Mouse (Mus musculus): ENCODE results near the gene Khdc3. TPM values are rescaled to one million over a fixed set of nuclear protein-coding genes. Genes with fewer than 3 reads are reported as not detected.

Gene Khdc3
- polyA plus RNA-seq, 1 experiment from 2014 or later = not detected

DNA sequence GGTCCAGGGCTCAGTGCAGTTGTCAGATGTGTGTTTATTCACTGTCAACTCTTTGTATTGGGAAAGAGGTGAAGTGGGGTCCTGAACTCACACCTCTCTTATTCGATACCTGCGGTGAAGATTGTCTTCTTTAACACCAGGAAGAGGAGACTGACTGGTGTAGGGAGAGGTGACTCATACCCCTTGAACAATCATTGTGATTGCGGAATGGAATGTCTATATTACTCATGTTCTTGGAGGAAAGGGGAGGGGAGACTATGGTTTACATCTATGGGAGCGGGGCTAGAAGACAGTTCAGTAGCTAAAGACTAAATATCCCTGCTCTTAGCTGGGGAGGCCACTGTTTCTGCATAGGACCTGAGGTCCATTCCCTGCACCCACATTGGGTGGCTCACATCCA, 28.9 kb downstream of the Khdc3 start:
- peaks cover 34% of the 10 kb centered on the region for H3K36me3 ChIP-seq
- H3K27me3 ChIP-seq = no peaks in the 10 kb centered on the region
- no peak overlapping the region for H3K4me2 ChIP-seq
- H3K4me3 ChIP-seq = no peak overlapping the region
- 61% methylated on average over 4 of the region's 4 CpGs for WGBS
- H3K9ac ChIP-seq = no peak overlapping the region
- no peaks in the 10 kb centered on the region for H3K9me3 ChIP-seq
- ATAC-seq (ENCODE audit: borderline replicate concordance, extremely low read depth, low FRiP score, low TSS enrichment) = no peak
- no peaks in the 10 kb centered on the region for H3K4me1 ChIP-seq
- H3K27ac ChIP-seq = no peak overlapping the region

DNA sequence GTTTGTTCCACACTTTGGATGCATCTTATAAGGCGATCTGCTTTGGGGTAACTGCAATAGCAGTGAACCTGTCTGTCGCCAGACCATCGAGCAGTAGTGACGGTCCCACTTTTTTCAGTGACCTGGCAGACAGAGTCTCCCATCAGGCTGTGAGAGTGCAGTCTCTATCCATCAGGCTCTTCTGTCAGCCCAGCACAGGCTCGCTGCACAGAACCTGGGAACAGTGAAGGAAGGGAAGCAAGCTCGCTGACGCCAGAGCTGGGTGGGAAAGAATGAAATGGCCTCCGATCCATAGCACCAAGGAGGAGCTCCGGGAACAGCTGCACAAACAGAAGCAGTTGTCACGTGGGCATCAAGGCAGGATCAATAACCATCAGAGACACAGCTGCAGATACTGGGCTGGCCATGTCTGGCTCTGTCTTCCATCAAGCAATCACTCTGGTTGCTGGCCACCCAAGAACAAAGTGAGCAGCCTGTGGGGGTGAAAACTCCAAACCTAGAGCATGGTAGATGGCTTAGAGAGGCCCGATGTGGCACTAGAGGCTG, 35.8 kb downstream of the Khdc3 start:
- ATAC-seq (ENCODE audit: borderline replicate concordance, extremely low read depth, low FRiP score, low TSS enrichment) = no peak
- no peak overlapping the region for H3K4me2 ChIP-seq
- H3K9me3 ChIP-seq = no peaks in the 10 kb centered on the region
- no peaks in the 10 kb centered on the region for H3K36me3 ChIP-seq
- WGBS = 48% methylated on average over 11 of the region's 11 CpGs
- H3K27me3 ChIP-seq = no peaks in the 10 kb centered on the region
- no peaks in the 10 kb centered on the region for H3K4me1 ChIP-seq
- no peak overlapping the region for H3K27ac ChIP-seq
- no peak overlapping the region for H3K4me3 ChIP-seq
- no peak overlapping the region for H3K9ac ChIP-seq

Other genes starting within 250 kb of the Khdc3 start
- gene Pygo1, start 176.2 kb upstream of the Khdc3 start, polyA plus RNA-seq (2015; fragmentation: Nextera tagmentation; extraction: Ambion mirVana) = 3.6 and 4.1 TPM in 2 replicates
- 1.2 and 1.6 TPM in 2 replicates for gene Dyx1c1, start 143.1 kb upstream of the Khdc3 start, polyA plus RNA-seq (2015; fragmentation: Nextera tagmentation; extraction: Ambion mirVana)
- not detected in 2 replicates for gene Gm44503, start 143.0 kb upstream of the Khdc3 start, polyA plus RNA-seq (2015; fragmentation: Nextera tagmentation; extraction: Ambion mirVana)
- 19.7 and 20.6 TPM in 2 replicates for gene Ccpg1os, start 116.5 kb upstream of the Khdc3 start, polyA plus RNA-seq (2015; fragmentation: Nextera tagmentation; extraction: Ambion mirVana)
- 28.7 and 31.3 TPM in 2 replicates for gene Ccpg1, start 116.4 kb upstream of the Khdc3 start, polyA plus RNA-seq (2015; fragmentation: Nextera tagmentation; extraction: Ambion mirVana)
- gene Pigb, start 61.5 kb upstream of the Khdc3 start, polyA plus RNA-seq (2015; fragmentation: Nextera tagmentation; extraction: Ambion mirVana) = 9.5 and 12.7 TPM in 2 replicates
- 8.8 and 10.1 TPM in 2 replicates for gene Rab27a, start 57.0 kb upstream of the Khdc3 start, polyA plus RNA-seq (2015; fragmentation: Nextera tagmentation; extraction: Ambion mirVana)
- gene Gm20509, start 634 bp downstream of the Khdc3 start, polyA plus RNA-seq (2015; fragmentation: Nextera tagmentation; extraction: Ambion mirVana) = not detected in 2 replicates
- 98.4 and 108 TPM in 2 replicates for gene Rsl24d1, start 11.6 kb downstream of the Khdc3 start, polyA plus RNA-seq (2015; fragmentation: Nextera tagmentation; extraction: Ambion mirVana)

All from lung, embryonic 15.5 days (tissue).